Mouse (Mus musculus) lung, adult 10 weeks (tissue): Measurements from ENCODE around the gene Srprb. TPM values are rescaled to one million over a fixed set of nuclear protein-coding genes. Genes with fewer than 3 reads are reported as not detected.

ENCODE experiments used
- polyA plus RNA-seq: library from polyadenylated mRNA; stranded (reverse); fragments of 350-450 nt; fragmentation: Illumina TruSeq; extraction: RNeasy Lipid Tissue Mini Kit (QIAGEN cat#74804); gene quantifications from one replicate; pipeline ENCODE4 v1.2.3, GENCODE M21; 2014; ENCODE audit warnings: low read depth, low replicate concordance; ENCODE audit not compliant: insufficient read depth

Gene Srprb
- 27.7 TPM for polyA plus RNA-seq

DNA sequence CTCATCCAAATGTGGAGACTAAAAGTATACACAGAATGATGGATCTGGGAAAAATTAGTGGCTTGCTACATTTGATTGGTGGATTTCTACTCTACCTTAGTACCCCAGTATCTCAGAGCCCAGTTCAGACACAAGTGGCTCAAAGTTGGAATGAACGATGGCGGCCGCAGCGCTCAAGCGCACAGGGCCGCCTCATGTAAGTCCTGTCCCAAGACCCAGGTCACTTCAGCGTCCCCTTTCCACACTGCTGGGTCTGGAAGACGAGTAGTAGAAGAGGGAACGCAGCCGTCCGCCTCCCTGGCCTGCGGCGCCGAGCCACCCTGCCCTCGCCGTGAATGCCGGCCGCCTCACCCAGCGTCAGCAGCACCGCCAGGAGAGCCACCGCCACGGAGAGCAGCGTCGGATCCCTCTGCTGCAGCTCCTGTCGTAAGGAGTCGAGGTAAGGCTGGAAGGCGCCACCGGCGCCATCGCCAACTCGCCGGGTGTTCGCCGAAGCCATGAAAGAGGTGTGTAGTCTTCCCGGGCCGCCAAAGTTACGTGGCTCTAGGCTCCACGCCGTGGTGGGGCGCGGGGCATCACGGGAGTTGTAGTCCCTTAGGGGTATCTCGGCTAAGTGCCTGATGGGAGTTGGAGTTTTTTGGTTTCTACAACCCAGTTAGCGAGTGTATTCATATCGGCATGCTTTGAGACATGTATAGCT, at the start of gene Srprb:
Gene Srprb, minus strand, starts transcription at position 577 of the 700 bp plus-strand sequence.

DNA sequence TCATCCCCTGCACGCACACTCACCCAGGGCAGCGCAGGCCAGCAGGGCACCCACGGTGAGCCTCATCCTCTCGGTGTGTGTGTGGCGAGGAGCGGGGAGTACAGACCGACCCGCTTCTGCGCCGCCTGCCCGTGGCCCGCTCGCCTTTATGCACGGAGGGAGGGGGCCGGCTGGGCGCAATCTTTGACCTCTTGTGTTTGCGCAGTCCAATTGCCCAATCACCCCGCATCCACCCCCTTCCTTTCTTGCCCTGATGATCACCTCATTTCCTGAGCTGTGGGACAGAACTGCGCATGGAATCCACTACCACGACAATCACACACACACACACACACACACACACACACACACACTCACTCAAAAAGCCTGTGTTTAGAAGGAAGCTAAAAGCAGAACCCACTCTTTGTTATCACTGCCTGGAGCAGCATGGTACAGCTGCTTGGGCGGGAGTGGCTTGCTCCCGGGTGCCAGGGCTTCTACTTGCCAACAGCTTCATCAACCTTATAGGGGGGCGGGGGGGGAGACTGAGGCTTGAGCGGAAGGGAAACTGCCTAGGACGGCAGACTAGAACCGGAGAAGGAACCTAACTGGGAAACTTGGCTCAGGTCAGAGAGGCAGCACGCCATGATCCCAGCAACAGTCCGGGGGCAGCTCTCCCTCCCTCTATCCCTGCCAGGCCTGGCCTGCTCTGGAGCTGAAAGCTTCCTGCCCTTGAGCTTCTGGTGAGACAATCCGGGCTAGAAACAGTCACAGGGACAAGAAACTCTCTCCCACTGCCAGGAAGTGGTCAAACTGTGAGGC, 28.4 kb upstream of the Srprb start, which contains the start of the genes Gm20425 and Trf:
Gene Gm20425, minus strand, starts transcription at position 157 of the 801 bp plus-strand sequence.
Gene Trf, minus strand, starts transcription at position 294 of the 801 bp plus-strand sequence.

Other genes with a start within 250 kb of the Srprb start
- gene Slco2a1, start 213.4 kb downstream of the Srprb start, polyA plus RNA-seq = 49.7 TPM
- gene Rab6b, start 90.3 kb downstream of the Srprb start, polyA plus RNA-seq = 14.0 TPM
- gene Gm20425, start 28.2 kb upstream of the Srprb start, polyA plus RNA-seq = not detected
- gene Trf, start 28.3 kb upstream of the Srprb start, polyA plus RNA-seq = 633 TPM
- not detected for gene 1300017J02Rik, start 102.9 kb upstream of the Srprb start, polyA plus RNA-seq
- gene Topbp1, start 103.1 kb upstream of the Srprb start, polyA plus RNA-seq = 6.8 TPM
- gene Cdv3, start 163.7 kb upstream of the Srprb start, polyA plus RNA-seq = 38.2 TPM